Mouse (Mus musculus) limb, embryonic 11.5 days (tissue): ENCODE data around the gene Akirin1. TPM values are rescaled to one million over a fixed set of nuclear protein-coding genes. Genes with fewer than 3 reads are reported as not detected.
A peak's percentile ranks its signal among the peaks of the same experiment; 100 is the strongest.

Experiments
- ATAC-seq: fragments of 200-750 bp; cut with Nextera tagmentation; 2 replicates; pipeline ENCODE4 v1.8.0; 2017; ENCODE audit warnings: low read depth; ENCODE audit not compliant: insufficient number of reproducible peaks, low FRiP score, low TSS enrichment
- DNase-seq: peaks from one replicate; pipeline ENCODE4 v3.0.0-alpha.2; 2015; ENCODE audit warnings: low spot score
- H3K27ac ChIP-seq: fragments of 300-500 bp; sonication (generic); replicated peaks from 2 replicates; pipeline ENCODE4 v1.5.1; 2014; ENCODE audit warnings: low read depth, mild to moderate bottlenecking, low read length
- H3K27me3 ChIP-seq: fragments of 300-500 bp; sonication (generic); 2 replicates; pipeline ENCODE4 v1.6.1; 2014; ENCODE audit warnings: mild to moderate bottlenecking, low read length, mixed read lengths; ENCODE audit not compliant: control insufficient read depth, insufficient read depth
- H3K36me3 ChIP-seq: fragments of 300-500 bp; sonication (generic); 2 replicates; pipeline ENCODE4 v1.6.1; 2014; ENCODE audit warnings: mild to moderate bottlenecking, low read length, moderate library complexity, mixed read lengths; ENCODE audit not compliant: control insufficient read depth, insufficient read depth
- H3K4me1 ChIP-seq: fragments of 300-500 bp; sonication (generic); 2 replicates; pipeline ENCODE4 v1.6.1; 2014; ENCODE audit warnings: low read length, mixed read lengths; ENCODE audit not compliant: control insufficient read depth, insufficient read depth
- H3K4me2 ChIP-seq: fragments of 300-500 bp; sonication (generic); 2 replicates; pipeline ENCODE4 v1.6.1; 2014; ENCODE audit warnings: low read depth, mild to moderate bottlenecking, moderate library complexity; ENCODE audit not compliant: severe bottlenecking
- H3K4me3 ChIP-seq: fragments of 300-500 bp; sonication (generic); 2 replicates; pipeline ENCODE4 v1.5.1; 2014; ENCODE audit warnings: low read depth, low read length
- H3K9ac ChIP-seq: fragments of 300-500 bp; sonication (generic); 2 replicates; pipeline ENCODE4 v1.6.1; 2014; ENCODE audit warnings: mild to moderate bottlenecking, low read length
- H3K9me3 ChIP-seq: fragments of 300-500 bp; sonication (generic); 2 replicates; pipeline ENCODE4 v1.6.1; 2016; ENCODE audit warnings: low read length; ENCODE audit not compliant: control insufficient read depth
- WGBS: fragments of 180-500 bp; shearing (Covaris S2); extraction: QIAGEN DNeasy Blood & Tissue Kit; methylation state at CpG from one replicate; pipeline ENCODE4 v1.1.7; 2014; 5-methylcytosine and 5-hydroxymethylcytosine counted together
- polyA plus RNA-seq: library from polyadenylated mRNA; unstranded; fragments of >200 nt; fragmentation: Nextera tagmentation; extraction: Ambion mirVana; gene quantifications from 2 replicates; pipeline ENCODE4 v1.2.1, GENCODE M21; 2014

Akirin1 gene
- polyA plus RNA-seq, 1 experiment from 2014 or later: 68.8 TPM

GRCm38 (mm10) chr4:123738708-123739107 lies 11.4 kb downstream of the Akirin1 start:
- DNase-seq: no peak
- Histone ChIP-seq H3K27ac (no peak overlapping the region), H3K9ac (no peak overlapping the region), H3K4me3 (no peak overlapping the region), H3K36me3 (peaks cover 10% of the 10 kb centered on the region; the same call in 1 of the 2 replicates), H3K27me3 (no peaks in the 10 kb centered on the region), H3K9me3 (no peaks in the 10 kb centered on the region), H3K4me1 (no peaks in the 10 kb centered on the region), H3K4me2 (no peak overlapping the region)
- 94% methylated on average over 4 of the region's 4 CpGs for WGBS
- ATAC-seq: no peak

- no peaks in the 10 kb centered on the region for H3K27me3 ChIP-seq
- no peaks in the 10 kb centered on the region for H3K4me1 ChIP-seq
- no peak overlapping the region for H3K9ac ChIP-seq
- no peak overlapping the region for H3K4me2 ChIP-seq
- 94% methylated on average over 9 of the region's 9 CpGs for WGBS
- H3K36me3 ChIP-seq: peaks cover 4% of the 10 kb centered on the region; the same call in 1 of the 2 replicates
- no peak for ATAC-seq
- no peaks in the 10 kb centered on the region for H3K9me3 ChIP-seq
- H3K27ac ChIP-seq: no peak overlapping the region
- DNase-seq: no peak
- H3K4me3 ChIP-seq: no peak overlapping the region
Observed at GRCm38 (mm10) chr4:123733532-123733931, 16.6 kb downstream of the Akirin1 start.

GRCm38 (mm10) chr4:123732921-123733320 lies 17.2 kb downstream of the Akirin1 start:
- WGBS: 84% methylated on average over 2 of the region's 2 CpGs
- peaks cover 4% of the 10 kb centered on the region; the same call in 1 of the 2 replicates for H3K36me3 ChIP-seq
- no peak overlapping the region for H3K27ac ChIP-seq
- no peak overlapping the region for H3K4me2 ChIP-seq
- no peak overlapping the region for H3K9ac ChIP-seq
- ATAC-seq (no peak; the same call in 1 of the 2 replicates), DNase-seq (no peak)
- no peaks in the 10 kb centered on the region for H3K27me3 ChIP-seq
- H3K4me1 ChIP-seq: no peaks in the 10 kb centered on the region
- H3K9me3 ChIP-seq: no peaks in the 10 kb centered on the region
- H3K4me3 ChIP-seq: no peak overlapping the region

GRCm38 (mm10) chr4:123732163-123732910 lies 17.8 kb downstream of the Akirin1 start:
- no peaks in the 10 kb centered on the region for H3K4me1 ChIP-seq
- no peaks in the 10 kb centered on the region for H3K27me3 ChIP-seq
- 96% methylated on average over 4 of the region's 4 CpGs for WGBS
- no peak overlapping the region for H3K4me2 ChIP-seq
- H3K36me3 ChIP-seq: peaks cover 3% of the 10 kb centered on the region; the same call in 1 of the 2 replicates
- H3K9me3 ChIP-seq: no peaks in the 10 kb centered on the region
- H3K27ac ChIP-seq: no peak overlapping the region
- DNase-seq: no peak
- no peak overlapping the region for H3K9ac ChIP-seq
- no peak overlapping the region for H3K4me3 ChIP-seq
- ATAC-seq: no peak

GRCm38 (mm10) chr4:123721761-123722160 lies 28.4 kb downstream of the Akirin1 start:
- DNase-seq: no peak
- Histone ChIP-seq H3K9me3 (no peaks in the 10 kb centered on the region), H3K27ac (no peak overlapping the region), H3K36me3 (no peaks in the 10 kb centered on the region), H3K4me1 (no peaks in the 10 kb centered on the region), H3K4me3 (no peak overlapping the region), H3K27me3 (no peaks in the 10 kb centered on the region), H3K4me2 (no peak overlapping the region), H3K9ac (no peak overlapping the region)
- no peak for ATAC-seq
- WGBS: 89% methylated on average over 4 of the region's 4 CpGs

- Histone ChIP-seq H3K9ac (peak overlapping the region; percentile 38), H3K9me3 (no peaks in the 10 kb centered on the region), H3K4me3 (peak overlapping the region; percentile 76), H3K4me1 (no peaks in the 10 kb centered on the region), H3K4me2 (peak overlapping the region; percentile 56), H3K27ac (no peak overlapping the region), H3K36me3 (no peaks in the 10 kb centered on the region; the same call in 1 of the 2 replicates), H3K27me3 (no peaks in the 10 kb centered on the region)
- 32% methylated on average over 7 of the region's 7 CpGs for WGBS
- ATAC-seq (peak; percentile 44; the same call in 1 of the 2 replicates), DNase-seq (no peak)
Observed at GRCm38 (mm10) chr4:123718434-123718780, 31.7 kb downstream of the Akirin1 start.

- Histone ChIP-seq H3K27ac (no peak within 1 kb of the TSS), H3K9me3 (no peaks in the 10 kb centered on the region), H3K4me1 (no peaks in the 10 kb centered on the region), H3K4me2 (peak within 1 kb of the TSS; percentile 56), H3K27me3 (no peaks in the 10 kb centered on the region), H3K4me3 (peak within 1 kb of the TSS; percentile 76), H3K9ac (peak within 1 kb of the TSS; percentile 68), H3K36me3 (no peaks in the 10 kb centered on the region; the same call in 1 of the 2 replicates)
- WGBS: under 1% methylated on average over 40 of the region's 40 CpGs
- DNase-seq (peak; percentile 95), ATAC-seq (peak; percentile 96)
Observed at GRCm38 (mm10) chr4:123717574-123718433, 32.3 kb downstream of the Akirin1 start, which contains the start of gene Ndufs5. TSS of gene Ndufs5 (minus strand) at chr4:123718202.

GRCm38 (mm10) chr4:123712431-123712830 lies 37.7 kb downstream of the Akirin1 start:
- Histone ChIP-seq H3K9me3 (no peaks in the 10 kb centered on the region), H3K4me3 (no peak overlapping the region), H3K9ac (no peak overlapping the region), H3K27ac (no peak overlapping the region), H3K36me3 (no peaks in the 10 kb centered on the region; the same call in 1 of the 2 replicates), H3K27me3 (no peaks in the 10 kb centered on the region), H3K4me1 (no peaks in the 10 kb centered on the region), H3K4me2 (no peak overlapping the region)
- no peak for DNase-seq
- 93% methylated on average over 1 of the region's 3 CpGs for WGBS
- no peak for ATAC-seq
